Mouse (Mus musculus): ENCODE measurements around the gene Slc12a4. TPM values are rescaled to one million over a fixed set of nuclear protein-coding genes. Genes with fewer than 3 reads are reported as not detected.
A peak's percentile ranks its signal among the peaks of the same experiment; 100 is the strongest.

Gene Slc12a4
- polyA plus RNA-seq, 1 experiment, result 8.9 TPM

DNA sequence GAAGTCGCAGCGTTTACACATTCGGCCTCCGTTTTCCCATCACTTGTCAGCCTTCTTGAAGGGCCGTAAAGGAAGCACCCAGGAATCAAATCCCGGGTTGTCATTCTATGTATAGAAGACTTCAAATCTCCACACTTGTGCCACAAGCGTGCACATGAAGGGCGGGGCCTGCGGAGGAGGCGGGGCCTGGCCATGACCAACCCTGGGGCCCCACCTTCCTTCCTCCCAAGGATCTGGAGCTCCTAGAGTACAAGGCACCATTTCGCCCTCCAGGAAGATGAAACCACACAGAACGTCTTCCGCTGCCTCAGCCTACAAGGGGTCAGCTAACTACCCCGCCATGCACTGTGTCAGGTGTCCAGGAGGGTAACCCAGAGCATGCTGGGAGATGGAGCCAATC is 4.8 kb downstream of the Slc12a4 start:
- Histone ChIP-seq H3K27me3 (ENCODE audit: control insufficient read depth, insufficient read depth, low read length) (peaks cover 14% of the 10 kb centered on the region), H3K4me1 (ENCODE audit: control insufficient read depth, insufficient read depth, insufficient read length, low read length) (peaks cover 13% of the 10 kb centered on the region), H3K4me3 (ENCODE audit: low read depth, low read length) (no peak overlapping the region), H3K36me3 (ENCODE audit: control insufficient read depth, insufficient read depth, low read length) (no peaks in the 10 kb centered on the region), H3K27ac (ENCODE audit: insufficient read depth, low read depth, low read length) (no peak overlapping the region)
- WGBS, result 84% methylated on average over 14 of the region's 14 CpGs
- TF ChIP-seq POLR2A (IDR thresholded peaks at IDR 0.05; ENCODE audit: low read depth, low read length) (no peak), CTCF (IDR thresholded peaks at IDR 0.05; ENCODE audit: extremely low read depth, insufficient read length, insufficient replicate concordance, low read depth, low read length) (no peak)

DNA sequence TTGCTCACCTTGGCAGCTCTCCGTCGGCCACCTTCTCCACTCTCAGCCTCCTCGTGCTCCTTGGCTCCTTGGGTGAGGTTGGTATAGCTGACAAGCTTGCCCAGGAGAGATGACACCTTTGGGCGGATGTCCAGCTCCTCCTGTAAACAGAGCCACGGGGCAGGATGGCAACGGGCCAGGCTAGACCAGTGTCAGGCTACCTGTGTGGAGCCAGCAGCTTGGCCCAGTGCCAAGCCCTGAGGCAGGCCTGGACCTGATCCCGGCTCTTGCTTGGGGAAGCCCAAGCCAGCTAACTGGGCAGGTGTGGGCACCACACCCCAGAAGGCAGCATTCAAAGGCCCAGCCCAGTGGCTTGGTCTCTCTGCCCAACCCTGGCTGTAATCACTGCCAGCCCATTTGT is 6.5 kb downstream of the Slc12a4 start:
- Histone ChIP-seq H3K4me1 (ENCODE audit: control insufficient read depth, insufficient read depth, insufficient read length, low read length) (peaks cover 13% of the 10 kb centered on the region), H3K4me3 (ENCODE audit: low read depth, low read length) (no peak overlapping the region), H3K27me3 (ENCODE audit: control insufficient read depth, insufficient read depth, low read length) (no peaks in the 10 kb centered on the region), H3K27ac (ENCODE audit: insufficient read depth, low read depth, low read length) (no peak overlapping the region), H3K36me3 (ENCODE audit: control insufficient read depth, insufficient read depth, low read length) (no peaks in the 10 kb centered on the region)
- 27% methylated on average over 7 of the region's 7 CpGs for WGBS
- TF ChIP-seq CTCF (IDR thresholded peaks at IDR 0.05; ENCODE audit: extremely low read depth, insufficient read length, insufficient replicate concordance, low read depth, low read length) (no peak), POLR2A (IDR thresholded peaks at IDR 0.05; ENCODE audit: low read depth, low read length) (no peak)

DNA sequence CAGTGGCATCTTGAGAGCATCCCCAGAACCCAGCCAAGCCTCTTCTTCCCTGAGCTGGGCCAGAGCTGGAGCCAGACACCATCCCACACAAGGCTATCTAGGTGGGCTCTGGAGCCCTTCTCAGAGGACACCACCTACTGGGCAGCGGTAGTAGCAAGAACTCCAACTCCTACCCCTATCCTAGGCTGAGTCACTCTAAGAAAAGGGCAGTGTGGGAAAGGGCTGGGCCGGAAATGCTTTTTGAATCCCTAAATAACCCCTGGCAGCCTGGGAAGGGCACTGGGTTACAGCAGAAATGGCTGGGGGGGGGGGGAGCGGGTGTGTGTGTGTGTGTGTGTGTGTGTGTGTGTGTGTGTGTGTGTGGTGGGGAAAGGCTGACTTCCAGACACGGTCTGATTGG is 8.1 kb downstream of the Slc12a4 start:
- Histone ChIP-seq H3K4me1 (ENCODE audit: control insufficient read depth, insufficient read depth, insufficient read length, low read length) (peaks cover 13% of the 10 kb centered on the region), H3K27ac (ENCODE audit: insufficient read depth, low read depth, low read length) (no peak overlapping the region), H3K27me3 (ENCODE audit: control insufficient read depth, insufficient read depth, low read length) (no peaks in the 10 kb centered on the region), H3K36me3 (ENCODE audit: control insufficient read depth, insufficient read depth, low read length) (no peaks in the 10 kb centered on the region), H3K4me3 (ENCODE audit: low read depth, low read length) (no peak overlapping the region)
- WGBS, result 57% methylated on average over 3 of the region's 4 CpGs
- TF ChIP-seq POLR2A (IDR thresholded peaks at IDR 0.05; ENCODE audit: low read depth, low read length), result no peak
- no peak; the same call in 1 of the 2 replicates for TF ChIP-seq CTCF (IDR thresholded peaks at IDR 0.05; ENCODE audit: extremely low read depth, insufficient read length, insufficient replicate concordance, low read depth, low read length)

DNA sequence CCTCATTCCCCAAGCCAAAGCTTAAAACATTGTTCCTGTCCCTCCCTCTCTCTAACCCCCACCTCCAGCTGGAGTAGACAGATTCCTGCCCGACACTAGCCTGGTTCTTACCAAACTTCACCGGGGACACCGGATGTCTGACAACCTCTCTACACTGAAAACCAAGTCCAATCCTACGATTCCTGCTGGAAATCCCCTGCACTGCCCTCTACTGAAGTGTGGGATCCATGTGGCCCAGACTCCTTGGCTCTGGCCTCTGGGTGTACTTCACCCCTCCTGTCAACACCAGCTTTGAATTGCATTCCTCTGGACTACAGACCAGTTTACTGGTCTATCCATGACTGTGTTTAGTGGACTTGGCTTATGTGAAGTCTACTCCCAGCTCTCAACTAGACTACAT is 9.3 kb downstream of the Slc12a4 start:
- H3K4me3 ChIP-seq (ENCODE audit: low read depth, low read length), result no peak overlapping the region
- H3K27me3 ChIP-seq (ENCODE audit: control insufficient read depth, insufficient read depth, low read length), result no peaks in the 10 kb centered on the region
- TF ChIP-seq POLR2A (IDR thresholded peaks at IDR 0.05; ENCODE audit: low read depth, low read length) (no peak), CTCF (IDR thresholded peaks at IDR 0.05; ENCODE audit: extremely low read depth, insufficient read length, insufficient replicate concordance, low read depth, low read length) (no peak)
- H3K36me3 ChIP-seq (ENCODE audit: control insufficient read depth, insufficient read depth, low read length), result no peaks in the 10 kb centered on the region; the same call in 1 of the 2 replicates
- H3K27ac ChIP-seq (ENCODE audit: insufficient read depth, low read depth, low read length), result no peak overlapping the region
- H3K4me1 ChIP-seq (ENCODE audit: control insufficient read depth, insufficient read depth, insufficient read length, low read length), result peaks cover 13% of the 10 kb centered on the region
- 84% methylated on average over 4 of the region's 4 CpGs for WGBS

DNA sequence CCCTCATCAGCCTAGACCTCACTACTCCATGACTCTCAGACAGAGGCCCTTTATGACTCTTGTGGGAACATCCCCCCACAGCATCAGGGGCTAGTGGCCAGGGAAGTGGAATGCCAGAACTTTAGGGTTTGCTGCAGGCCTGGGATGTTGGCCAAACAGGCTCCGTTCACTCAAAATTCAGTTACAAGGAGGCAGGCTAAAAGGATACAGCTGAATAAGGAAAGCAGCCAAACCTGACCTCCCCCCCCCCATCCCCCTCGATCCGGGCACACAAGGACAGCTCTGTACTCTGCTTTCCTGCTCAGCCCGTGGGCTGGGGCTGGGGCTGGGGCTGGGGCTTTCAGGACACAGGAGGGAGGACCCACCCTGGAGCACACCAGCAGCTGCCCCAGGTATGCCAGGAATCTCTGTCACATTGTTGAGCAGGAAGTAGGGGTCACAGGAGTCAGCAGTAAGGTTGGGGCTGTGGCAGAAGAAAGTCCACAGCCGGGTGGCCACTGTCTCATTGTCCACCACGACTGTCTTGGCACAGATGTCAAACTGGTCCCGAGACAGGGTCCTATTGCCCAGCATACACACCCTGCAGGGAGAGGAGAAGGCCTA is 14.7 kb downstream of the Slc12a4 start:
- Histone ChIP-seq H3K36me3 (ENCODE audit: control insufficient read depth, insufficient read depth, low read length) (peaks cover 2% of the 10 kb centered on the region), H3K27me3 (ENCODE audit: control insufficient read depth, insufficient read depth, low read length) (no peaks in the 10 kb centered on the region), H3K4me1 (ENCODE audit: control insufficient read depth, insufficient read depth, insufficient read length, low read length) (0 out of 2 replicates have a peak, but pooled peaks cover 2% of the 10 kb centered on the region), H3K4me3 (ENCODE audit: low read depth, low read length) (no peak overlapping the region), H3K27ac (ENCODE audit: insufficient read depth, low read depth, low read length) (peak overlapping the region; percentile 49)
- no peak for TF ChIP-seq CTCF (IDR thresholded peaks at IDR 0.05; ENCODE audit: extremely low read depth, insufficient read length, insufficient replicate concordance, low read depth, low read length)
- TF ChIP-seq POLR2A (IDR thresholded peaks at IDR 0.05; ENCODE audit: low read depth, low read length), result no peak
- 25% methylated on average over 7 of the region's 7 CpGs for WGBS

DNA sequence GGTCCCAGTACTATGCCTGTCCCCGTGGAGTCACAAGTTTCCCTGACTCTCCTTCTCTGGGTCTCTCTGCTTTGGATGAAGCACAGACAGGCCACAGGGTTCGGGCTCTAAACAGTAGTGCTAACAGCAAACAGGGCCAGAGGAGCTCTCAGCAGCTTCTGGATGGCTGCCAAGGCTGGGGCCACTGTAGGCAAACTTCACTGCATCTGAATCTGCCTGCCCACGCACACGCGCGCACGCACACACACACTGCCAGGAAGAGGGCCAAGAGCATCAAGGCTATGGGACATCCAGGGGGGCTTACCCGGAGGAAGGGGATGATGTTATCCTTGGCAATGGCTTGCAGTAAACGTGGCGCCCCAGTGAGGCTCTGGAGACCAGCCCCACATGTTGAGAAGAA is 16.5 kb downstream of the Slc12a4 start:
- TF ChIP-seq CTCF (IDR thresholded peaks at IDR 0.05; ENCODE audit: extremely low read depth, insufficient read length, insufficient replicate concordance, low read depth, low read length), result no peak
- TF ChIP-seq POLR2A (IDR thresholded peaks at IDR 0.05; ENCODE audit: low read depth, low read length), result no peak
- H3K27me3 ChIP-seq (ENCODE audit: control insufficient read depth, insufficient read depth, low read length), result no peaks in the 10 kb centered on the region
- H3K27ac ChIP-seq (ENCODE audit: insufficient read depth, low read depth, low read length), result no peak overlapping the region
- H3K4me1 ChIP-seq (ENCODE audit: control insufficient read depth, insufficient read depth, insufficient read length, low read length), result 0 out of 2 replicates have a peak, but pooled peaks cover 2% of the 10 kb centered on the region
- H3K36me3 ChIP-seq (ENCODE audit: control insufficient read depth, insufficient read depth, low read length), result peaks cover 2% of the 10 kb centered on the region
- no peak overlapping the region for H3K4me3 ChIP-seq (ENCODE audit: low read depth, low read length)
- 40% methylated on average over 10 of the region's 10 CpGs for whole genome bisulfite sequencing

DNA sequence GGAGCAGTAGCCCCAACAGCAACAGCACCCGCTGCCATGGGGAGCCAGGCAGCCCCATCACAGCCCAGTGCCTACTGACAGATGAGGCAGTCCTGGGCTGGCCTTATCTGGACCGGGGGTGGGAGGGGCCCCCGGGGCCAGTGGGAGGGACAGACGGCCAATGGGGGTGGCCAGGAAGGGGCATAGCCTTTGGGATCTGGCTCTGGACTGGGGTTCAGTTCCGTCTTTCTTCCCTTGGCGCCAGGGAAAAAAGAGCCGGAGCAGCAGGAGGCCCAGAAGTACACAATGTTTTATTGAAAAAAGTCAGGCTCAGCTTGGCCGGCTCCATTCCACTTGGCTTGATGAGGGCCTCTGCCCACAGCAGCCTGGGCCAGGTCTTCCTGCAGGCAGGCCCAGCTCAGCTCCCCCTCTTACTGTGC is 22.6 kb downstream of the Slc12a4 start, which contains the start of gene Lcat:
Lcat (minus strand) TSS at position 62 of the 419 bp plus-strand sequence.
- Histone ChIP-seq H3K36me3 (ENCODE audit: control insufficient read depth, insufficient read depth, low read length) (no peaks in the 10 kb centered on the region), H3K4me3 (ENCODE audit: low read depth, low read length) (no peak within 1 kb of the TSS), H3K27me3 (ENCODE audit: control insufficient read depth, insufficient read depth, low read length) (no peaks in the 10 kb centered on the region), H3K4me1 (ENCODE audit: control insufficient read depth, insufficient read depth, insufficient read length, low read length) (peaks cover under 1% of the 10 kb centered on the region; the same call in 1 of the 2 replicates), H3K27ac (ENCODE audit: insufficient read depth, low read depth, low read length) (no peak within 1 kb of the TSS)
- TF ChIP-seq CTCF (IDR thresholded peaks at IDR 0.05; ENCODE audit: extremely low read depth, insufficient read length, insufficient replicate concordance, low read depth, low read length), result no peak
- no peak for TF ChIP-seq POLR2A (IDR thresholded peaks at IDR 0.05; ENCODE audit: low read depth, low read length)
- 73% methylated on average over 8 of the region's 8 CpGs for WGBS

All from small intestine, adult 2 months (tissue).